Mouse (Mus musculus) heart, postnatal 25 days (tissue): ENCODE measurements around the gene Gm21834. TPM values are rescaled to one million over a fixed set of nuclear protein-coding genes. Genes with fewer than 3 reads are reported as not detected.

ENCODE experiments used
- DNase-seq: peaks from one replicate; pipeline ENCODE4 v3.0.0; 2022; ENCODE audit warnings: low spot score
- intact Hi-C: fragments of 180-260 bp; cut with DNase I; formaldehyde crosslinking; loops from one replicate; pipeline ENCODE4 v1.15.1; 2025
- total RNA-seq, 2 experiments: library from RNA; stranded (reverse); gene quantifications; 2 replicates each; pipeline ENCODE4 v1.2.3; 2021

Gene Gm21834
- not detected for total RNA-seq

- DNase-seq = no peak
- intact Hi-C loops = no loop called here
These were observed at the start of gene Gm21834 for GRCm38 (mm10) chr17:57742119-57742518. TSS of gene Gm21834 (minus strand) at chr17:57742219.

- DNase-seq = no peak
These were observed 46.3 kb upstream of the Gm21834 start for GRCm38 (mm10) chr17:57788161-57788799.

GRCm38 (mm10) chr17:57770904-57771303, 28.9 kb upstream of the Gm21834 start:
- DNase-seq = no peak
- intact Hi-C loops = no loop called here

More at GRCm38 (mm10) chr17:57788161-57788799, 46.3 kb upstream of the Gm21834 start:
- intact Hi-C loops = no loop called here

- no peak for DNase-seq
- intact Hi-C loops = no loop called here
These were observed 26.9 kb upstream of the Gm21834 start, which contains the start of gene Cntnap5c for GRCm38 (mm10) chr17:57768622-57769610. TSS of gene Cntnap5c (plus strand) at chr17:57769570.

GRCm38 (mm10) chr17:57767306-57767705, 25.3 kb upstream of the Gm21834 start:
- intact Hi-C loops = no loop called here
- no peak for DNase-seq

GRCm38 (mm10) chr17:57758033-57758432, 16.0 kb upstream of the Gm21834 start:
- intact Hi-C loops = no loop called here
- DNase-seq = no peak

GRCm38 (mm10) chr17:57694791-57695190, 47.2 kb downstream of the Gm21834 start:
- intact Hi-C loops = no loop called here
- no peak for DNase-seq

Other genes with a start within 250 kb of the Gm21834 start
- under 1 TPM; under 0.01 to 0.03 TPM for gene Vmn2r120, start 196.7 kb downstream of the Gm21834 start, total RNA-seq
- not detected for gene Cntnap5c, start 27.4 kb upstream of the Gm21834 start, total RNA-seq